Mouse (Mus musculus): Measurements from ENCODE around the gene Sec14l1.

- no peak for TF ChIP-seq CTCF (IDR thresholded peaks at IDR 0.05; ENCODE audit: insufficient read depth, low read length)
- no peak for TF ChIP-seq POLR2A (IDR thresholded peaks at IDR 0.05; ENCODE audit: borderline replicate concordance, extremely low read depth, low read depth, low read length)
These were observed 27.5 kb downstream of the Sec14l1 start for GRCm38 (mm10) chr11:117142507-117142906.

Measured in lung, adult 2 months (tissue).